Mouse (Mus musculus): ENCODE data around the gene Ranbp17. TPM values are rescaled to one million over a fixed set of nuclear protein-coding genes. Genes with fewer than 3 reads are reported as not detected.

Gene Ranbp17
- total RNA-seq, 1 experiment from 2014 or later = not detected

- peak; percentile 97 for ATAC-seq (ENCODE audit: extremely low read depth, insufficient number of reproducible peaks, low FRiP score, poor library complexity, severe bottlenecking)
Measured at GRCm38 (mm10) chr11:33162998-33163506, 350.5 kb downstream of the Ranbp17 start, which contains the start of gene Npm1. Npm1 (minus strand) TSS chr11:33163206.

DNA sequence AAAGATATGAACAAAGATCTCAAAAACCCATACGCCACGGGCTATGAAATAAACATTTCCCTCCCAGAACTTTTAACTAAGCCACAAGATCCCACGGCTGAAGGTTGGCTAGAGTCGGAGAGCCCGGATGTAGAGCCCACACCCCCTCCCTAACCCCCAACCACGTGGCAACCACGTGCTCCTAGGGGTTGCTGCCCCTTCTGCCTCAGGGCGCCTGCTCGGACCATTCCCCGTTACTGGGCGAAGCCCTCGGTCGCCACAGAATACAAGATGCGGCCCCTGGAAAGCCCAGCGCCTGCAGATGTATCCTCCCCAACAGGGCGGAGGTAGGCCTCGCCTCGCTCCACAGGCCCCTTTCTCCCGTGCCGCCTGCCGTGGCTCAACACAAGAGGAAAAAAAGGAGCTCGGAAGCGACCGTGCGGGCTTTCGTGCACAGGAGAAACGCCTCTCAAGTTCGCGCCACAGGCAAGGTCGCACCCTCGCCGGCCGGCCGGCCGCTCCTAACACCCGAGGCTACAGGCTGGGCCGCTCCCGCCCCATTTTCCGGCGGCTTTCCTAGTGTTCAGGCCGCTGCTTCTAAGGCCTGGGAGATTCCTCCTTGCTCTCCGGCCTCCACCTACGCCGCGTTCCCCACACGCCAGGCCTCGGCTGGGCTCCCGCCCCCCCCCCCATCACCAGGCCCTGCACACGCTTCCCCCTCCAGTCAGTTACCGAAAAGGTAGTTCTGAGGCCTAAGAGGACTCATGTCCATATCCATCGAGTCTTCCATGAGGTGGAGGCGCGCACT is 351.1 kb downstream of the Ranbp17 start:
- 0 out of 2 replicates have a peak, but pooled peaks have one; percentile 23 for ATAC-seq (ENCODE audit: extremely low read depth, insufficient number of reproducible peaks, low FRiP score, poor library complexity, severe bottlenecking)

Other genes with a start within 250 kb of the Ranbp17 start
- gene Gm12117, start 237.0 kb downstream of the Ranbp17 start, total RNA-seq (2017) = not detected in 2 replicates
- gene Gabrp, start 65.2 kb upstream of the Ranbp17 start, total RNA-seq (2017) = not detected in 2 replicates
- gene D130052B06Rik, start 85.6 kb upstream of the Ranbp17 start, total RNA-seq (2017) = not detected in 2 replicates

Data from neutrophil, adult 5-6 weeks (primary cell).